Mouse (Mus musculus): ENCODE results near the gene Tmub1.
"Not testable (repeated sequence)": the region's sequence is repeated elsewhere in the genome, so short reads cannot be mapped to it uniquely, and the experiment has no call there.

Gene Tmub1

GRCm38 (mm10) chr5:24424004-24424781 is 23.5 kb downstream of the Tmub1 start:
- DNase-seq (ENCODE audit: low spot score) = peak; percentile 22

DNA sequence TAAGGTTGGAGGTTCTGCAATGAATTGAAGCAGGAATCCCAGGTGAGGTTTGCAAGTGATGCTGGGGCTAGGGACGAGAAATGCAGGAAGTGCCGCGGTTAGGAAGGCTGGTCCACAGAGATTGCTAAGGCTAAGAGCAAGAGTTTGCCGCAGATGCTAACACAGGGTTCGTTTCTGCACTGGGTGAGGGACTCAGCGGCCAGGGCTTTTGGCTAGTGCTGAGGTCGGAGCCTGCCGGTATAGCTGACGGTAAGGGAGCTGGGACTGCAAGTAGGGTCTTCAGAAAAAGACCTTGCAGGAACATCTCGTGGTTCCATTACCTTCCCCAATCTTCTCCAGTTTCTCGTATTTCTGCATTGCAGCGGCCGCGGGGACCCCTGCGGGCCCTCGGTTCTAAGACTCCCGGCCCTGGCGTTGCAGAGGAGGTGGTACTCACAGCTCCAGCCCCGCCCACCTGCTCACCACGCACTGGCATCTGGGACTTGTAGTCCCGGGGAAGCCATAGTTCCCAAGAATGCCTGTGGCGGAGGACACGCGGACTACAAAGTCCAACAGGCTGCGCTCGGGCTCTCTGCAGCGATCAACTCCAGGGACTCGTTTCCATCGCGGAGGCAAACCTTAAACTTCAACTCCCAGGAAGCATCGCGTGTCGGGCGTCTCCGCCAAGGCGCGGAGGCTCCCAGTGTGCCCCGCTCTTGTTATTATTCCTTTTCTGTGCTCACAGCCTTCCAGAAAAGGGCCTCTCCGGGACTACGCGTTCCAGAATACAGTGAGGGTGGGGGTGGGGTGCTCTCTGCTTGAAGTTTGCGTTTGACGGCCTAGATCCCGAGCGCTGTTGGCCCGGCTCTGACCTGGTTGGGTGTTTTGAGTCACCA is 24.3 kb downstream of the Tmub1 start, which contains the start of the genes Cdk5 and Slc4a2:
TSS of gene Cdk5 (minus strand) at position 402 of the 875 bp plus-strand sequence.
TSS of gene Slc4a2 (plus strand) at position 709 of the 875 bp plus-strand sequence.
- DNase-seq (ENCODE audit: low spot score) = peak; percentile 100

- no peak for DNase-seq (ENCODE audit: low spot score)
Measured at GRCm38 (mm10) chr5:24420381-24420780, 27.3 kb downstream of the Tmub1 start.

DNA sequence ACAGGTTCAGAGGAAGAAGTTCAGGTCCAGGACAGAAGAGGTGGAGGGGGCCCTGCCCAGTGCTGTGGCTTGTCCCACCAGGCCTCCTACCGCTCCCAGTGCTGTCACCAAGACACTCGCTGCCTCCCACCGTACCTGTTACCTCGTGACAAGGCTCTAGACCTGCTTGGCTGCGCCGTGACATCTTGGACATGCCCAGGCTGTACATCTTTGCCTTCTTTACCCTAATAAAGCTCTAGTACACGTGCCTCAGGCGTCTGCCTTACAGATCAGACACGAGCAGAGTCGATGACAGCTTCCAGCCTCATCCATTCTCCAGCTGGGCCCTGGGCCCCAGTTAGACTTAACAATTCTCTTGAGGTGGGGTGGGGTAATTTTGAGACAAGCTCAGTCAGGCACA is 30.1 kb downstream of the Tmub1 start:
- DNase-seq (ENCODE audit: low spot score) = no peak

- peak; percentile 84 for DNase-seq (ENCODE audit: low spot score)
Measured at GRCm38 (mm10) chr5:24416222-24416736, 31.4 kb downstream of the Tmub1 start.

DNA sequence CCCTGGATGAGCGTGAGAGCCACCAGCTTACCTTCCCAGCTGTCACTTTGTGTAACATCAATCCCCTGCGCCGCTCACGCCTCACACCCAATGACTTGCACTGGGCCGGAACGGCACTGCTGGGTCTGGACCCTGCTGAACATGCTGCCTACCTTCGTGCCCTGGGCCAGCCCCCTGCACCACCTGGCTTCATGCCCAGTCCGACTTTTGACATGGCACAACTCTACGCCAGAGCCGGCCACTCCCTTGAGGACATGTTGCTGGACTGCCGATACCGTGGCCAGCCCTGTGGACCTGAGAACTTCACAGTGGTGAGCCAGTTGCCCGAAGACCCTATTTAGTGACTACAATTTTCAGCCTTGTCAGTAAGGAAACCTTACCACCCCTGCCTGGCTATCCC is 33.7 kb downstream of the Tmub1 start:
- no peak for DNase-seq (ENCODE audit: low spot score)

DNA sequence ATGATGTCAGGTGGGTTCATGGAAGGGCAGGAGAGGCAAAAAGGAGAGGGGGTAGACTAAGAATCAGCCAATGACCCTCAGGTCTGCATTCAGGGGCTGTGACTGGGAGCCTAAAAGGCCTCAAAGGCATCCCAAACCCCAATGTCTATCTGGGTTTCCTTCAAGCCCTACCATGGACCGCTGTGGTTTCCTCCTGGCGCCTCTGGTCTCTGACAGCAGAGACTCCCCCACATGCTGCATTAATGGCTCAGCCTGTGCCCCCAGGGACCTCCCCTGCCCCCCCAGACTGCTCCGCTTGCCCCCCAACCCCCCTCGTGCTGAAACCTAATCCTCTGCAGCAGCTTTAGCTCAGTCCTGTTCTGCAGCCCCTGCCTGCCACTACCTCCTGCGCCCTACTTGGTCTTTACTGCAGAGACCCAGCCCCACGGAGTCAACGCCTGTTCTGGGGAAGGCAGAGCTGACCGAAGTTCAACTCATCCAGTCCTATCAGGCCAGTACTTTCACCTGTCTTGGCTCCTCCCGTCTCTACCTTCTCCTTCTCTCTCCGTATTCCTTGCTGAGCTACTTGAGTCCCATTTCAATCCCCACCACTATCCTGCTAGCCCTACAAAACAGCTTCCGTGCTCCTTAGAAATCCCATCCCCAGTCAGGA is 34.5 kb downstream of the Tmub1 start, which contains the start of gene Asic3:
TSS of gene Asic3 (plus strand) at position 351 of the 652 bp plus-strand sequence.
- no peak for DNase-seq (ENCODE audit: low spot score)

GRCm38 (mm10) chr5:24412063-24412462 is 35.6 kb downstream of the Tmub1 start:
- no peak for DNase-seq (ENCODE audit: low spot score)

- DNase-seq (ENCODE audit: low spot score) = no peak
Measured at GRCm38 (mm10) chr5:24409466-24409865, 38.2 kb downstream of the Tmub1 start.

DNA sequence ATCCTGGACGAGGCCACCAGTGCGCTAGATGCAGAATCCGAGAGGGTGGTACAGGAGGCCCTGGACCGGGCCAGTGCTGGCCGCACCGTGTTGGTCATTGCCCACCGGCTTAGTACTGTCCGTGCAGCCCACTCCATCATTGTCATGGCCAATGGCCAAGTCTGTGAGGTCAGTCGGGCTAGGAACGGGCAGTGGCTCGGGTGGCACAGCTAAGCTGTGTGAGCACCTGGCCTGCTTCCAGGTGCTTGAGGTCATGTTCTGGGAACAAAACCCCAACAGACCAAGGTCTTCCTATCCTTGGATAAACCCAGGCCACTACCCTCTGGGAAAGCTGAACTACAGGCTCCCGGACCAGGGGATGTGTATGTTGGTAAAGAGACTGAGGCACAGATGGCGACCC is 39.0 kb downstream of the Tmub1 start:
- no peak for DNase-seq (ENCODE audit: low spot score)

- DNase-seq (ENCODE audit: low spot score) = no peak
Measured at GRCm38 (mm10) chr5:24405389-24405876, 42.2 kb downstream of the Tmub1 start.

DNA sequence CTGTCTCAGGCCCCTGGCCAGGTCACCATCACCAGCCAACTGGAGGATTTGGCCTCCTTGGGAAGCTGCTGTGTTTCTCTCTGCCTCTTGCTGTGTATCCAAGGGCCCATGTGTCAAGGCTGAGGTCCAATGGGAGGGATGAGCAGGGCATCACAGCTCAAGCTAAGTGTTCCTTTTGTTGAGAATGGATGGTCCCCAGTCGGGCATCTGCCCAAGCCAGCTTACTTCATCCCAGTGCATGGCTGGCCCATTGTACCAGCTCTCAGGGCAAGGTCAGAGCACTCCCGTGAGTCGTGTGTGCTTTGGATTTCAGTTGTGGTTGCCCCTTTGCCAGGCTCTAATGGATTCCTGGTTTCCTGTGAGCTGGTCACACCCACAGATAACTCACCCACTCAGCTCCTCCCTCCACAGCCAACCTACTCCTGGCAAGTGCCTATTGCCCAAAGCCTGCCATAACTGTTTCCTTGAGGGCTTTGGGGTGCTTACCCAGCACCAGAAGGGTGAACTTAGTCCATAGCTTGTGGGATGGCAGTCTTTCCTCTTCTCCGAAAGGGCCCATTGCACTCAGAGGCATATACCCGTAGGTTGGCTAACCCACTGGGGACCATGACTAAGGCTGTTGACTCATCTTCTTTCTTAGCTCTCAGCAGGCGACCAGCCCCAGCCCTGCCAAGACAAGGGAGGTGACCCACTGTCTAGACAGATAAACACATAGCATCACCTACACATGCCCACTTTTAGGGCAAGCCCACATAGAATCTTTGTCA is 42.9 kb downstream of the Tmub1 start:
- DNase-seq (ENCODE audit: low spot score) = no peak

DNA sequence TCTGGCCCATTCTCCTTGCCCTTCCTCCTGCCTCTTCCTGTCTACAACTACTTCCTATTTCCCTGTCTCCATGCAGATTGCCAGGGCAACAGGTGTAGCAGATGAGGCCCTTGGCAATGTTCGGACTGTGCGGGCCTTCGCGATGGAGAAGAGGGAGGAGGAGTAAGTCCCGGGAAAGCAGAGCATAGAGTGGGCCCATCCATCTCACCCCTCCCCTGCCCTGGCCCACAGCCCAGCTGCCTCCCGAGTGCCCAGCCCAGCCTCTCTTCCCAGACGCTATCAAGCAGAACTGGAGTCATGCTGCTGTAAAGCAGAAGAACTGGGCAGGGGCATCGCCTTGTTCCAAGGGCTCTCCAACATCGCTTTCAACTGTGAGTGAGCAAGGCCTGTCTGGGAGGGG is 45.7 kb downstream of the Tmub1 start:
- no peak for DNase-seq (ENCODE audit: low spot score)

GRCm38 (mm10) chr5:24400911-24401605 is 46.6 kb downstream of the Tmub1 start:
- no peak for DNase-seq (ENCODE audit: low spot score)

DNA sequence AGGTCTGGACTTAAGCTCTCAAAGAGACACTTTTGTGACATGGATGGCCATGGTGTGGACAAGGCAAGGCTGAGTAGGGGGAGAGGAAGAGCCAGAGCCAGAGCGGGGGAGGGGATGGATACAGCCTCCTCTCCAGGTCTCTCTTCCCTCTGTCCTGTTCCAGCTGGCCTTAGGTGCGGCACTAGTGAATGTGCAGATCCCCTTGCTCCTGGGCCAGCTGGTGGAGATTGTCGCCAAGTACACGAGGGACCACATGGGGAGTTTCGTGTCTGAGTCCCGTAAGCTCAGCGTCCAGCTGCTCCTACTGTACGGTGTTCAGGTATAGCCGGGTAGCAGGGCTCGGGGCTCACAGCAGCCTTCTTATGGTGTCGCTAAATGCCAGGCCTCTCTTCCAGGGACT is 47.3 kb downstream of the Tmub1 start:
- DNase-seq (ENCODE audit: low spot score) = no peak

DNA sequence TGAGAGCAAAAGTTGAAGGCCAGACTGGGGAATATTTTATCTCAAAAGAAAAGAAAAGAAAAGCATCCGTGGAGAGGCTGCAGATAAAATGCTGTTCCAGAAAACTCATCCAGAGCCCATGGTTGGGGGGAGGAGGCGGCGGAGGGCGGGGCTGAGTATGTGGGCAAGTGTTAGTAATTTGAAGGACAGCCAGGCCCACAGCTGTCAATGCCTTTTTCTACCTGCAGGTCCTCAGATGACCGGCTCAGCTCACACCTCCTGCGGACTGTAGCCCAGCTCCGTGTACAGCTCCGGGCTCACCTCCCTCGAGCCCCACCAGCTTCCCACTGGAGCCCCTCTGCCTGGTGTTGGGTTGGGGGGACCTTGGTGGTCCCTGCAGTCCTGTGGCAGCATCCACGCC is 48.0 kb downstream of the Tmub1 start:
- DNase-seq (ENCODE audit: low spot score) = no peak

DNA sequence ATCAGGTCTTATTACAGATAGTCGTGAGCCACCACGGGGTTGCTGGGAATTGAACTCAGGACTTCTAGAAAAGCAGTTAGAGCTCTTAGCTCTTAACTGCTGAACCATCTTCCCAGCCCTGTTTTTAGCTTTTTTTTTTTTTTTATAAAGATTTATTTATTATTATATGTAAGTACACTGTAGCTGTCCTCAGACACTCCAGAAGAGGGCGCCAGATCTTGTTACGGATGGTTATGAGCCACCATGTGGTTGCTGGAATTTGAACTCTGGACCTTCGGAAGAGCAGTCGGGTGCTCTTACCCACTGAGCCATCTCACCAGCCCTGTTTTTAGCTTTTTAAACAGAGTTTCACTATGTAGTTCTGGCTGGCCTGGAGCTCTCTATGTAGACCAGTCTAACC is 51.4 kb downstream of the Tmub1 start:
- DNase-seq (ENCODE audit: low spot score) = not testable (repeated sequence)
